In genomic region chr6:125360846-125361245, GRCm38 (mm10) we compare ENCODE assay signal across 27 mouse cellular contexts. TPM values are rescaled to one million over a fixed set of nuclear protein-coding genes. Genes with fewer than 3 reads are reported as not detected.
A peak's percentile ranks its signal among the peaks of the same experiment; 100 is the strongest.
DNase-seq lines count a peak whose midpoint lies in the region; ATAC-seq and TF ChIP-seq lines count a peak whose summit lies in the region.
"Had no signal": no experiment of that assay in that cellular context is flagged by ENCODE, and none has a peak within 500 bp of the region (broad histone marks: within the 10 kb centered on the region; RNA-seq: fewer than 3 reads in every experiment).

No protein-coding gene starts in this region.

- 48% methylated on average over 9 of the region's 9 CpGs for whole genome bisulfite sequencing in hindbrain, embryonic 13.5 days
- 51% methylated on average over 9 of the region's 9 CpGs for WGBS in hindbrain, postnatal 0 days
- WGBS in neural tube, embryonic 12.5 days = 49% methylated on average over 9 of the region's 9 CpGs
- 58% methylated on average over 9 of the region's 9 CpGs for WGBS in embryonic facial prominence, embryonic 10.5 days

- no peak for TF ChIP-seq CTCF in hindbrain, postnatal 0 days (IDR thresholded peaks at IDR 0.05; ENCODE audit: low read depth)

- ATAC-seq in hindbrain, embryonic 13.5 days (ENCODE audit: low FRiP score) = 0 out of 2 replicates have a peak, but pooled peaks have one; percentile 3
- ATAC-seq in hindbrain, postnatal 0 days = no peak
- no peak for ATAC-seq in neural tube, embryonic 12.5 days (ENCODE audit: low FRiP score, low read depth)
- ATAC-seq in erythroblast, adult 5-6 weeks (replicated peaks; ENCODE audit: low FRiP score, poor library complexity, severe bottlenecking) = no peak
- ATAC-seq: Patski had no signal

- no peak overlapping the region for H3K9ac ChIP-seq in hindbrain, embryonic 13.5 days
- no peak overlapping the region for H3K9ac ChIP-seq in hindbrain, postnatal 0 days (replicated peaks; ENCODE audit: low read length)
- H3K9ac ChIP-seq in neural tube, embryonic 12.5 days = no peak overlapping the region
- H3K9ac ChIP-seq: embryonic facial prominence, embryonic 15.5 days; liver, embryonic 15.5 days; lung, embryonic 15.5 days; stomach, embryonic 15.5 days had no signal

- no peak for DNase-seq in hindbrain, postnatal 0 days (ENCODE audit: low spot score)
- no peak for DNase-seq in neural tube, embryonic 10.5 days (ENCODE audit: extremely low spot score, low spot score)
- DNase-seq in embryonic facial prominence, embryonic 10.5 days (ENCODE audit: low spot score) = no peak
- DNase-seq in kidney, adult 18-20 months = no peak
- DNase-seq in cerebellum, postnatal 14 days = no peak
- DNase-seq: adrenal gland, adult 2 months; cerebellum, adult 18-20 months; cerebellum, postnatal 36 days; embryo, embryonic 11 days; gastrocnemius, adult 2 months; kidney, adult 8-10 months; liver; lung, postnatal 36 days; right cerebral cortex, postnatal 4 days; thymus, postnatal 36 days had no signal

- no peak overlapping the region for H3K27ac ChIP-seq in hindbrain, embryonic 13.5 days
- no peak overlapping the region for H3K27ac ChIP-seq in hindbrain, postnatal 0 days
- no peak overlapping the region for H3K27ac ChIP-seq in neural tube, embryonic 12.5 days
- no peak overlapping the region for H3K27ac ChIP-seq in embryonic facial prominence, embryonic 10.5 days (replicated peaks)
- H3K27ac ChIP-seq: embryonic facial prominence, embryonic 15.5 days; gastrocnemius, adult 2 months; limb, embryonic 10.5 days; liver, embryonic 15.5 days; lung, embryonic 15.5 days; stomach, embryonic 15.5 days had no signal

- H3K9me3 ChIP-seq in hindbrain, embryonic 13.5 days = no peaks in the 10 kb centered on the region
- H3K9me3 ChIP-seq in hindbrain, postnatal 0 days (ENCODE audit: low read length) = no peaks in the 10 kb centered on the region
- no peaks in the 10 kb centered on the region for H3K9me3 ChIP-seq in neural tube, embryonic 12.5 days
- H3K9me3 ChIP-seq in embryonic facial prominence, embryonic 10.5 days = no peaks in the 10 kb centered on the region
- H3K9me3 ChIP-seq: embryonic facial prominence, embryonic 15.5 days; limb, embryonic 10.5 days; liver, embryonic 15.5 days; lung, embryonic 15.5 days; stomach, embryonic 15.5 days had no signal

- H3K4me2 ChIP-seq in hindbrain, embryonic 13.5 days = no peak overlapping the region
- no peak overlapping the region for H3K4me2 ChIP-seq in hindbrain, postnatal 0 days (ENCODE audit: low read depth, low read length)
- peak overlapping the region; percentile 52; the same call in 1 of the 2 replicates for H3K4me2 ChIP-seq in neural tube, embryonic 12.5 days (replicated peaks)
- H3K4me2 ChIP-seq: embryonic facial prominence, embryonic 15.5 days; liver, embryonic 15.5 days; lung, embryonic 15.5 days; stomach, embryonic 15.5 days had no signal

- H3K4me3 ChIP-seq in hindbrain, embryonic 13.5 days = no peak overlapping the region
- H3K4me3 ChIP-seq in hindbrain, postnatal 0 days (ENCODE audit: low read length) = no peak overlapping the region
- no peak overlapping the region for H3K4me3 ChIP-seq in neural tube, embryonic 12.5 days
- H3K4me3 ChIP-seq in embryonic facial prominence, embryonic 10.5 days = 0 out of 2 replicates have a peak overlapping the region, but pooled peaks have one; percentile 26
- H3K4me3 ChIP-seq: embryonic facial prominence, embryonic 15.5 days; gastrocnemius, adult 2 months; limb, embryonic 10.5 days; liver, embryonic 15.5 days; lung, embryonic 15.5 days; megakaryocyte, embryonic 14.5 days; stomach, embryonic 15.5 days had no signal

- H3K4me1 ChIP-seq in hindbrain, embryonic 13.5 days (replicated peaks) = peaks cover 22% of the 10 kb centered on the region
- peaks cover 8% of the 10 kb centered on the region; the same call in 1 of the 2 replicates for H3K4me1 ChIP-seq in hindbrain, postnatal 0 days (ENCODE audit: insufficient read depth, low read length)
- peaks cover 17% of the 10 kb centered on the region; the same call in 1 of the 2 replicates for H3K4me1 ChIP-seq in neural tube, embryonic 12.5 days
- H3K4me1 ChIP-seq in embryonic facial prominence, embryonic 10.5 days = peaks cover 45% of the 10 kb centered on the region

- H3K27me3 ChIP-seq in hindbrain, embryonic 13.5 days = peaks cover 61% of the 10 kb centered on the region
- H3K27me3 ChIP-seq in hindbrain, postnatal 0 days (ENCODE audit: insufficient read depth, low read length) = peaks cover 13% of the 10 kb centered on the region
- peaks cover 44% of the 10 kb centered on the region for H3K27me3 ChIP-seq in neural tube, embryonic 12.5 days (replicated peaks)
- peaks cover 57% of the 10 kb centered on the region for H3K27me3 ChIP-seq in embryonic facial prominence, embryonic 10.5 days (replicated peaks; ENCODE audit: low read depth, poor library complexity, severe bottlenecking)
- H3K27me3 ChIP-seq: embryonic facial prominence, embryonic 15.5 days; liver, embryonic 15.5 days; lung, embryonic 15.5 days; Patski; stomach, embryonic 15.5 days had no signal

- no peaks in the 10 kb centered on the region; the same call in 1 of the 2 replicates for H3K36me3 ChIP-seq in hindbrain, embryonic 13.5 days
- H3K36me3 ChIP-seq in hindbrain, postnatal 0 days (ENCODE audit: insufficient read depth, low read length) = 0 out of 2 replicates have a peak, but pooled peaks cover 6% of the 10 kb centered on the region
- H3K36me3 ChIP-seq in neural tube, embryonic 12.5 days = peaks cover 4% of the 10 kb centered on the region; the same call in 1 of the 2 replicates
- peaks cover 59% of the 10 kb centered on the region for H3K36me3 ChIP-seq in embryonic facial prominence, embryonic 10.5 days (replicated peaks)

RNA-seq across cellular contexts. Expression of gene Tnfrsf1a, which starts 11.7 kb away (rescaled TPM):
- 15.1 and 15.7 TPM in 2 replicates for polyA plus RNA-seq in hindbrain, embryonic 13.5 days (2015; fragmentation: Nextera tagmentation; extraction: Ambion mirVana)
- 12.2 and 18.0 TPM in 2 replicates for total RNA-seq in hindbrain, postnatal 0 days (2014; rRNA removed)
- polyA plus RNA-seq in hindbrain, postnatal 0 days (2015; fragmentation: Nextera tagmentation; extraction: Ambion mirVana) = 15.5 and 16.3 TPM in 2 replicates
- 22.7 and 23.3 TPM in 2 replicates for polyA plus RNA-seq in neural tube, embryonic 12.5 days (2016; fragmentation: Nextera tagmentation; extraction: Ambion mirVana)
- polyA plus RNA-seq in embryonic facial prominence, embryonic 10.5 days (2016; fragmentation: Nextera tagmentation; extraction: Ambion mirVana) = 33.4 and 34.8 TPM in 2 replicates
- 18.8 and 24.8 TPM in 2 replicates for total RNA-seq in erythroblast, adult 5-6 weeks (2015; ENCODE audit: low replicate concordance)
- total RNA-seq in erythroblast, adult 5-6 weeks (2017; ENCODE audit: low replicate concordance) = 7.2 and 13.8 TPM in 2 replicates

RNA-seq across cellular contexts. Expression of gene Plekhg6, which starts 19.7 kb away (rescaled TPM):
- polyA plus RNA-seq in hindbrain, embryonic 13.5 days (2015; fragmentation: Nextera tagmentation; extraction: Ambion mirVana) = 0.12 TPM in 2 replicates
- total RNA-seq in hindbrain, postnatal 0 days (2014; rRNA removed) = 0.68 and 0.86 TPM in 2 replicates
- polyA plus RNA-seq in hindbrain, postnatal 0 days (2015; fragmentation: Nextera tagmentation; extraction: Ambion mirVana) = 0.32 and 0.74 TPM in 2 replicates
- polyA plus RNA-seq in neural tube, embryonic 12.5 days (2016; fragmentation: Nextera tagmentation; extraction: Ambion mirVana) = 0.09 and 0.15 TPM in 2 replicates
- polyA plus RNA-seq in embryonic facial prominence, embryonic 10.5 days (2016; fragmentation: Nextera tagmentation; extraction: Ambion mirVana) = 0.21 and 0.32 TPM in 2 replicates
- total RNA-seq in erythroblast, adult 5-6 weeks (2015; ENCODE audit: low replicate concordance) = not detected in 2 replicates
- total RNA-seq in erythroblast, adult 5-6 weeks (2017; ENCODE audit: low replicate concordance) = not detected in 2 replicates
- total RNA-seq: gastrocnemius, adult 2 months; layer of hippocampus, postnatal 14 days; monocyte, adult 5-6 weeks had no signal

RNA-seq across cellular contexts. Expression of gene Scnn1a, which starts 40.4 kb away (rescaled TPM):
- 0.29 and 0.31 TPM in 2 replicates for polyA plus RNA-seq in hindbrain, embryonic 13.5 days (2015; fragmentation: Nextera tagmentation; extraction: Ambion mirVana)
- 1.7 and 3.0 TPM in 2 replicates for total RNA-seq in hindbrain, postnatal 0 days (2014; rRNA removed)
- polyA plus RNA-seq in hindbrain, postnatal 0 days (2015; fragmentation: Nextera tagmentation; extraction: Ambion mirVana) = 1.00 and 1.2 TPM in 2 replicates
- 0.13 and 0.47 TPM in 2 replicates for polyA plus RNA-seq in neural tube, embryonic 12.5 days (2016; fragmentation: Nextera tagmentation; extraction: Ambion mirVana)
- polyA plus RNA-seq in embryonic facial prominence, embryonic 10.5 days (2016; fragmentation: Nextera tagmentation; extraction: Ambion mirVana) = 0.57 and 0.87 TPM in 2 replicates
- total RNA-seq in erythroblast, adult 5-6 weeks (2015; ENCODE audit: low replicate concordance) = 4.6 and 7.9 TPM in 2 replicates
- total RNA-seq in erythroblast, adult 5-6 weeks (2017; ENCODE audit: low replicate concordance) = not detected in 2 replicates

RNA-seq across cellular contexts. Expression of gene Ltbr, which starts 47.2 kb away (rescaled TPM):
- 13.5 and 15.2 TPM in 2 replicates for polyA plus RNA-seq in hindbrain, embryonic 13.5 days (2015; fragmentation: Nextera tagmentation; extraction: Ambion mirVana)
- total RNA-seq in hindbrain, postnatal 0 days (2014; rRNA removed) = 31.6 and 34.4 TPM in 2 replicates
- polyA plus RNA-seq in hindbrain, postnatal 0 days (2015; fragmentation: Nextera tagmentation; extraction: Ambion mirVana) = 17.5 and 18.1 TPM in 2 replicates
- 17.0 and 18.7 TPM in 2 replicates for polyA plus RNA-seq in neural tube, embryonic 12.5 days (2016; fragmentation: Nextera tagmentation; extraction: Ambion mirVana)
- polyA plus RNA-seq in embryonic facial prominence, embryonic 10.5 days (2016; fragmentation: Nextera tagmentation; extraction: Ambion mirVana) = 26.9 and 28.8 TPM in 2 replicates
- total RNA-seq in erythroblast, adult 5-6 weeks (2015; ENCODE audit: low replicate concordance) = 7.1 and 10.9 TPM in 2 replicates
- 2.6 and 7.2 TPM in 2 replicates for total RNA-seq in erythroblast, adult 5-6 weeks (2017; ENCODE audit: low replicate concordance)
